Mouse (Mus musculus) embryonic facial prominence, embryonic 15.5 days (tissue): Measurements from ENCODE around the gene Rnf181. TPM values are rescaled to one million over a fixed set of nuclear protein-coding genes. Genes with fewer than 3 reads are reported as not detected.
A peak's percentile ranks its signal among the peaks of the same experiment; 100 is the strongest.

Experiments used
- ATAC-seq: fragments of 200-750 bp; cut with Nextera tagmentation; 2 replicates; pipeline ENCODE4 v1.8.0; 2017; ENCODE audit warnings: low read depth, moderate TSS enrichment; ENCODE audit not compliant: insufficient number of reproducible peaks, low FRiP score, low TSS enrichment
- H3K27ac ChIP-seq: fragments of 300-500 bp; sonication (generic); replicated peaks from 2 replicates; pipeline ENCODE4 v1.5.1; 2015; ENCODE audit warnings: mild to moderate bottlenecking, inconsistent platforms
- H3K27me3 ChIP-seq: fragments of 300-500 bp; sonication (generic); 2 replicates; pipeline ENCODE4 v1.6.1; 2015; ENCODE audit warnings: inconsistent platforms
- H3K36me3 ChIP-seq: fragments of 300-500 bp; sonication (generic); 2 replicates; pipeline ENCODE4 v1.6.1; 2015; ENCODE audit warnings: mild to moderate bottlenecking, inconsistent platforms
- H3K4me1 ChIP-seq: fragments of 300-500 bp; sonication (generic); 2 replicates; pipeline ENCODE4 v1.6.1; 2015; ENCODE audit warnings: inconsistent platforms
- H3K4me2 ChIP-seq: fragments of 300-500 bp; sonication (generic); replicated peaks from 2 replicates; pipeline ENCODE4 v1.6.1; 2015; ENCODE audit warnings: mild to moderate bottlenecking, inconsistent platforms
- H3K4me3 ChIP-seq: fragments of 300-500 bp; sonication (generic); replicated peaks from 2 replicates; pipeline ENCODE4 v1.5.1; 2015; ENCODE audit warnings: mild to moderate bottlenecking, inconsistent platforms
- H3K9ac ChIP-seq: fragments of 300-500 bp; sonication (generic); 2 replicates; pipeline ENCODE4 v1.6.1; 2015; ENCODE audit warnings: inconsistent platforms
- H3K9me3 ChIP-seq: fragments of 300-500 bp; sonication (generic); replicated peaks from 2 replicates; pipeline ENCODE4 v1.6.1; 2016; ENCODE audit warnings: inconsistent platforms
- WGBS: fragments of 180-500 bp; shearing (Covaris S2); methylation state at CpG from one replicate; pipeline ENCODE4 v1.1.7; 2015; 5-methylcytosine and 5-hydroxymethylcytosine counted together
- polyA plus RNA-seq: library from polyadenylated mRNA; unstranded; fragments of >200 nt; fragmentation: Nextera tagmentation; extraction: Ambion mirVana; gene quantifications from 2 replicates; pipeline ENCODE4 v1.2.1, GENCODE M21; 2015

The Rnf181 gene
- polyA plus RNA-seq, 1 experiment from 2014 or later, result 120 TPM

- ATAC-seq, result no peak
- H3K36me3 ChIP-seq, result peaks cover 30% of the 10 kb centered on the region
- no peaks in the 10 kb centered on the region for H3K27me3 ChIP-seq
- no peak overlapping the region for H3K9ac ChIP-seq
- WGBS, result 73% methylated on average over 4 of the region's 4 CpGs
- peaks cover 40% of the 10 kb centered on the region for H3K4me1 ChIP-seq
- H3K27ac ChIP-seq, result no peak overlapping the region
- H3K4me3 ChIP-seq, result peak overlapping the region; percentile 71; the same call in 1 of the 2 replicates
- no peak overlapping the region for H3K4me2 ChIP-seq
- H3K9me3 ChIP-seq, result no peaks in the 10 kb centered on the region
These were observed 20.5 kb downstream of the Rnf181 start for GRCm38 (mm10) chr6:72346261-72346660.

GRCm38 (mm10) chr6:72345633-72346032, 21.1 kb downstream of the Rnf181 start:
- ATAC-seq, result no peak
- Histone ChIP-seq H3K4me2 (peak overlapping the region; percentile 76), H3K9me3 (no peaks in the 10 kb centered on the region), H3K4me3 (peak overlapping the region; percentile 96), H3K36me3 (peaks cover 24% of the 10 kb centered on the region), H3K9ac (no peak overlapping the region), H3K27me3 (no peaks in the 10 kb centered on the region), H3K27ac (no peak overlapping the region), H3K4me1 (peaks cover 40% of the 10 kb centered on the region)
- 44% methylated on average over 6 of the region's 6 CpGs for WGBS

GRCm38 (mm10) chr6:72345074-72345567, 21.6 kb downstream of the Rnf181 start, which contains the start of gene Usp39:
TSS of gene Usp39 (minus strand) at chr6:72345184.
- H3K4me2 ChIP-seq, result peak within 1 kb of the TSS; percentile 76
- peak within 1 kb of the TSS; percentile 90 for H3K9ac ChIP-seq
- peak within 1 kb of the TSS; percentile 96 for H3K4me3 ChIP-seq
- ATAC-seq, result peak; percentile 80
- H3K27me3 ChIP-seq, result no peaks in the 10 kb centered on the region
- H3K4me1 ChIP-seq, result peaks cover 40% of the 10 kb centered on the region
- H3K36me3 ChIP-seq, result peaks cover 19% of the 10 kb centered on the region
- under 1% methylated on average over 30 of the region's 30 CpGs for WGBS
- peak within 1 kb of the TSS; percentile 56; the same call in 1 of the 2 replicates for H3K27ac ChIP-seq
- H3K9me3 ChIP-seq, result no peaks in the 10 kb centered on the region

- WGBS, result 0% methylated on average over 42 of the region's 42 CpGs
- H3K4me1 ChIP-seq, result peaks cover 40% of the 10 kb centered on the region
- peak overlapping the region; percentile 90 for H3K9ac ChIP-seq
- peak; percentile 19; the same call in 1 of the 2 replicates for ATAC-seq
- peak overlapping the region; percentile 96 for H3K4me3 ChIP-seq
- peak overlapping the region; percentile 56; the same call in 1 of the 2 replicates for H3K27ac ChIP-seq
- no peaks in the 10 kb centered on the region for H3K27me3 ChIP-seq
- H3K9me3 ChIP-seq, result no peaks in the 10 kb centered on the region
- peaks cover 17% of the 10 kb centered on the region for H3K36me3 ChIP-seq
- peak overlapping the region; percentile 76 for H3K4me2 ChIP-seq
These were observed 22.2 kb downstream of the Rnf181 start for GRCm38 (mm10) chr6:72344396-72345073.

- H3K4me1 ChIP-seq, result peaks cover 16% of the 10 kb centered on the region
- no peak overlapping the region for H3K4me2 ChIP-seq
- H3K9me3 ChIP-seq, result no peaks in the 10 kb centered on the region
- H3K36me3 ChIP-seq, result peaks cover 43% of the 10 kb centered on the region
- no peak for ATAC-seq
- H3K27me3 ChIP-seq, result no peaks in the 10 kb centered on the region
- WGBS, result 46% methylated on average over 2 of the region's 2 CpGs
- H3K9ac ChIP-seq, result no peak overlapping the region
- H3K27ac ChIP-seq, result no peak overlapping the region
- H3K4me3 ChIP-seq, result no peak overlapping the region
These were observed 26.3 kb downstream of the Rnf181 start for GRCm38 (mm10) chr6:72340481-72340880.

GRCm38 (mm10) chr6:72333111-72333510, 33.6 kb downstream of the Rnf181 start:
- Histone ChIP-seq H3K4me2 (no peak overlapping the region), H3K27me3 (no peaks in the 10 kb centered on the region), H3K27ac (no peak overlapping the region), H3K9ac (no peak overlapping the region), H3K36me3 (peaks cover 82% of the 10 kb centered on the region), H3K4me1 (no peaks in the 10 kb centered on the region), H3K9me3 (no peaks in the 10 kb centered on the region), H3K4me3 (no peak overlapping the region)
- WGBS, result 63% methylated on average over 5 of the region's 5 CpGs
- ATAC-seq, result no peak

- WGBS, result 91% methylated on average over 4 of the region's 4 CpGs
These were observed 36.6 kb downstream of the Rnf181 start for GRCm38 (mm10) chr6:72330133-72330532.

GRCm38 (mm10) chr6:72329019-72329418, 37.7 kb downstream of the Rnf181 start:
- Histone ChIP-seq H3K27ac (no peak overlapping the region), H3K9me3 (no peaks in the 10 kb centered on the region), H3K36me3 (peaks cover 82% of the 10 kb centered on the region), H3K4me2 (no peak overlapping the region), H3K27me3 (no peaks in the 10 kb centered on the region), H3K4me3 (no peak overlapping the region), H3K9ac (no peak overlapping the region), H3K4me1 (no peaks in the 10 kb centered on the region)
- no peak for ATAC-seq
- 81% methylated on average over 5 of the region's 5 CpGs for WGBS

More at GRCm38 (mm10) chr6:72330133-72330532, 36.6 kb downstream of the Rnf181 start:
- Histone ChIP-seq H3K27ac (no peak overlapping the region), H3K36me3 (peaks cover 77% of the 10 kb centered on the region), H3K4me3 (no peak overlapping the region), H3K27me3 (no peaks in the 10 kb centered on the region), H3K4me2 (no peak overlapping the region), H3K4me1 (no peaks in the 10 kb centered on the region), H3K9me3 (no peaks in the 10 kb centered on the region), H3K9ac (no peak overlapping the region)
- ATAC-seq, result no peak

- H3K4me2 ChIP-seq, result no peak overlapping the region
- no peaks in the 10 kb centered on the region for H3K4me1 ChIP-seq
- no peak for ATAC-seq
- H3K9me3 ChIP-seq, result no peaks in the 10 kb centered on the region
- H3K9ac ChIP-seq, result no peak overlapping the region
- H3K4me3 ChIP-seq, result no peak overlapping the region
- 61% methylated on average over 6 of the region's 6 CpGs for WGBS
- peaks cover 81% of the 10 kb centered on the region for H3K36me3 ChIP-seq
- H3K27ac ChIP-seq, result no peak overlapping the region
- H3K27me3 ChIP-seq, result no peaks in the 10 kb centered on the region
These were observed 40.5 kb downstream of the Rnf181 start for GRCm38 (mm10) chr6:72326274-72326673.

GRCm38 (mm10) chr6:72323786-72324508, 42.8 kb downstream of the Rnf181 start:
- Histone ChIP-seq H3K27me3 (no peaks in the 10 kb centered on the region), H3K4me2 (no peak overlapping the region), H3K9ac (no peak overlapping the region), H3K27ac (no peak overlapping the region), H3K36me3 (peaks cover 87% of the 10 kb centered on the region), H3K4me1 (no peaks in the 10 kb centered on the region), H3K4me3 (no peak overlapping the region), H3K9me3 (no peaks in the 10 kb centered on the region)
- WGBS, result 82% methylated on average over 6 of the region's 6 CpGs
- ATAC-seq, result no peak

GRCm38 (mm10) chr6:72322936-72323335, 43.8 kb downstream of the Rnf181 start:
- Histone ChIP-seq H3K36me3 (peaks cover 87% of the 10 kb centered on the region), H3K27ac (no peak overlapping the region), H3K4me1 (no peaks in the 10 kb centered on the region), H3K27me3 (no peaks in the 10 kb centered on the region), H3K4me3 (no peak overlapping the region), H3K9me3 (no peaks in the 10 kb centered on the region), H3K9ac (no peak overlapping the region), H3K4me2 (no peak overlapping the region)
- ATAC-seq, result no peak
- WGBS, result 85% methylated on average over 3 of the region's 3 CpGs
